Comparison of ENCODE assay signal across 12 mouse cellular contexts in genomic region chr14:93885551-93886084, GRCm38 (mm10). TPM values are rescaled to one million over a fixed set of nuclear protein-coding genes. Genes with fewer than 3 reads are reported as not detected.
DNase-seq lines count a peak whose midpoint lies in the region; ATAC-seq and TF ChIP-seq lines count a peak whose summit lies in the region.
"Had no signal": no experiment of that assay in that cellular context is flagged by ENCODE, and none has a peak within 500 bp of the region (broad histone marks: within the 10 kb centered on the region; RNA-seq: fewer than 3 reads in every experiment).

No protein-coding gene starts in this region.

- H3K4me3 ChIP-seq in forebrain, embryonic 12.5 days (replicated peaks), result no peak overlapping the region
- no peak overlapping the region for H3K4me3 ChIP-seq in forebrain, embryonic 10.5 days
- no peak overlapping the region for H3K4me3 ChIP-seq in lung, postnatal 0 days (ENCODE audit: low read depth, low read length)
- H3K4me3 ChIP-seq in forebrain, embryonic 16.5 days (replicated peaks; ENCODE audit: low read length), result peak overlapping the region; percentile 27; the same call in 1 of the 2 replicates
- peak overlapping the region; percentile 20 for H3K4me3 ChIP-seq in midbrain, embryonic 15.5 days
- H3K4me3 ChIP-seq: heart, embryonic 12.5 days; limb, embryonic 15.5 days had no signal

- peaks cover 37% of the 10 kb centered on the region; the same call in 1 of the 2 replicates for H3K4me1 ChIP-seq in forebrain, embryonic 12.5 days
- H3K4me1 ChIP-seq in forebrain, embryonic 10.5 days, result peaks cover 42% of the 10 kb centered on the region
- H3K4me1 ChIP-seq in lung, postnatal 0 days (ENCODE audit: insufficient read depth, low read depth, low read length), result peaks cover 8% of the 10 kb centered on the region; the same call in 1 of the 2 replicates
- H3K4me1 ChIP-seq in forebrain, embryonic 16.5 days (replicated peaks; ENCODE audit: control insufficient read depth, insufficient read depth, low read length), result peaks cover 30% of the 10 kb centered on the region
- peaks cover 21% of the 10 kb centered on the region for H3K4me1 ChIP-seq in midbrain, embryonic 15.5 days

- no peak for TF ChIP-seq CTCF in lung, postnatal 0 days (IDR thresholded peaks at IDR 0.05)

- no peak overlapping the region for H3K27ac ChIP-seq in forebrain, embryonic 12.5 days
- H3K27ac ChIP-seq in forebrain, embryonic 10.5 days, result no peak overlapping the region
- no peak overlapping the region for H3K27ac ChIP-seq in lung, postnatal 0 days (ENCODE audit: low read length)
- no peak overlapping the region for H3K27ac ChIP-seq in forebrain, embryonic 16.5 days (ENCODE audit: low read length)
- no peak overlapping the region for H3K27ac ChIP-seq in midbrain, embryonic 15.5 days
- H3K27ac ChIP-seq: limb, embryonic 15.5 days had no signal

- ATAC-seq in forebrain, embryonic 12.5 days (ENCODE audit: low FRiP score), result no peak
- peak; percentile 87 for ATAC-seq in lung, postnatal 0 days
- no peak for ATAC-seq in forebrain, embryonic 16.5 days
- ATAC-seq in midbrain, embryonic 15.5 days (replicated peaks), result no peak

- 61% methylated on average over 11 of the region's 11 CpGs for WGBS in forebrain, embryonic 12.5 days
- 69% methylated on average over 11 of the region's 11 CpGs for WGBS in forebrain, embryonic 10.5 days
- WGBS in lung, postnatal 0 days, result 58% methylated on average over 11 of the region's 11 CpGs
- WGBS in forebrain, embryonic 16.5 days, result 55% methylated on average over 11 of the region's 11 CpGs
- 83% methylated on average over 11 of the region's 11 CpGs for WGBS in midbrain, embryonic 15.5 days

- DNase-seq in forebrain, embryonic 10.5 days (ENCODE audit: extremely low spot score, low spot score), result no peak
- peak; percentile 69 for DNase-seq in lung, postnatal 0 days (ENCODE audit: low spot score)
- DNase-seq in lung, postnatal 25 days (ENCODE audit: low spot score), result no peak
- no peak for DNase-seq in adrenal gland, postnatal 14 days
- DNase-seq in liver, result no peak
- DNase-seq: kidney, adult 9 months had no signal

- H3K27me3 ChIP-seq in forebrain, embryonic 12.5 days, result no peaks in the 10 kb centered on the region
- no peaks in the 10 kb centered on the region; the same call in 1 of the 2 replicates for H3K27me3 ChIP-seq in forebrain, embryonic 10.5 days (ENCODE audit: poor library complexity, severe bottlenecking)
- H3K27me3 ChIP-seq in lung, postnatal 0 days (replicated peaks; ENCODE audit: insufficient read depth, low read length), result no peaks in the 10 kb centered on the region
- H3K27me3 ChIP-seq in forebrain, embryonic 16.5 days (replicated peaks; ENCODE audit: control insufficient read depth, insufficient read depth, low read length), result no peaks in the 10 kb centered on the region
- H3K27me3 ChIP-seq in midbrain, embryonic 15.5 days (replicated peaks), result no peaks in the 10 kb centered on the region
- H3K27me3 ChIP-seq: heart, embryonic 12.5 days; limb, embryonic 15.5 days had no signal

- peak overlapping the region; percentile 11 for H3K4me2 ChIP-seq in forebrain, embryonic 12.5 days
- 0 out of 2 replicates have a peak overlapping the region, but pooled peaks have one; percentile 9 for H3K4me2 ChIP-seq in lung, postnatal 0 days (replicated peaks; ENCODE audit: low read depth, low read length)
- H3K4me2 ChIP-seq in forebrain, embryonic 16.5 days (ENCODE audit: low read length), result peak overlapping the region; percentile 30
- peak overlapping the region; percentile 76 for H3K4me2 ChIP-seq in midbrain, embryonic 15.5 days
- H3K4me2 ChIP-seq: heart, embryonic 12.5 days; limb, embryonic 15.5 days had no signal

- H3K36me3 ChIP-seq in forebrain, embryonic 12.5 days (replicated peaks), result no peaks in the 10 kb centered on the region
- H3K36me3 ChIP-seq in forebrain, embryonic 10.5 days (replicated peaks), result peaks cover 19% of the 10 kb centered on the region
- H3K36me3 ChIP-seq in lung, postnatal 0 days (ENCODE audit: insufficient read depth, low read length), result no peaks in the 10 kb centered on the region
- H3K36me3 ChIP-seq in forebrain, embryonic 16.5 days (ENCODE audit: control insufficient read depth, insufficient read depth), result 0 out of 2 replicates have a peak, but pooled peaks cover 2% of the 10 kb centered on the region
- no peaks in the 10 kb centered on the region for H3K36me3 ChIP-seq in midbrain, embryonic 15.5 days (replicated peaks)
- H3K36me3 ChIP-seq: heart, embryonic 12.5 days had no signal

- H3K9ac ChIP-seq in forebrain, embryonic 12.5 days, result no peak overlapping the region
- H3K9ac ChIP-seq in lung, postnatal 0 days (replicated peaks; ENCODE audit: low read depth), result no peak overlapping the region
- H3K9ac ChIP-seq in forebrain, embryonic 16.5 days (replicated peaks; ENCODE audit: low read depth, low read length), result no peak overlapping the region
- no peak overlapping the region for H3K9ac ChIP-seq in midbrain, embryonic 15.5 days
- H3K9ac ChIP-seq: heart, embryonic 12.5 days; limb, embryonic 15.5 days had no signal

- no peaks in the 10 kb centered on the region for H3K9me3 ChIP-seq in forebrain, embryonic 12.5 days
- H3K9me3 ChIP-seq in forebrain, embryonic 10.5 days, result no peaks in the 10 kb centered on the region
- no peaks in the 10 kb centered on the region for H3K9me3 ChIP-seq in lung, postnatal 0 days (ENCODE audit: low read length)
- no peaks in the 10 kb centered on the region for H3K9me3 ChIP-seq in forebrain, embryonic 16.5 days (ENCODE audit: control insufficient read depth, low read length)
- H3K9me3 ChIP-seq in midbrain, embryonic 15.5 days, result no peaks in the 10 kb centered on the region
- H3K9me3 ChIP-seq: heart, embryonic 12.5 days; limb, embryonic 15.5 days had no signal

- no peak for TF ChIP-seq EP300 in lung, postnatal 0 days (IDR thresholded peaks at IDR 0.05)

RNA-seq across cellular contexts. Expression of gene Pcdh9, which starts 4.9 kb away (rescaled TPM):
- polyA plus RNA-seq in forebrain, embryonic 12.5 days (2016; fragmentation: Nextera tagmentation; extraction: Ambion mirVana), result 75.9 and 90.0 TPM in 2 replicates
- 30.4 and 30.5 TPM in 2 replicates for polyA plus RNA-seq in forebrain, embryonic 10.5 days (2016; fragmentation: Nextera tagmentation; extraction: Ambion mirVana)
- polyA plus RNA-seq in lung, postnatal 0 days (2015; fragmentation: Nextera tagmentation; extraction: Ambion mirVana), result 1.4 and 1.8 TPM in 2 replicates
- polyA plus RNA-seq in forebrain, embryonic 16.5 days (2015; fragmentation: Nextera tagmentation; extraction: Ambion mirVana), result 121 and 141 TPM in 2 replicates
- polyA plus RNA-seq in midbrain, embryonic 15.5 days (2015; fragmentation: Nextera tagmentation; extraction: Ambion mirVana), result 165 and 172 TPM in 2 replicates
- 2.6 and 4.2 TPM in 2 replicates for total RNA-seq in adrenal gland, postnatal 14 days (2021)
- total RNA-seq: MEL had no signal

Comparison
In these comparisons a context has a peak if more than half of its experiments do, and no peak if none do; other contexts are left out.
1. H3K4me3 ChIP-seq: peak in forebrain, embryonic 16.5 days (single experiment) and midbrain, embryonic 15.5 days (single experiment); none in forebrain, embryonic 12.5 days (single experiment), forebrain, embryonic 10.5 days (single experiment) and lung, postnatal 0 days (single experiment).
2. H3K4me2 ChIP-seq: peak in every context shown above with its lines; median percentile 76 in midbrain, embryonic 15.5 days; 30 in forebrain, embryonic 16.5 days; 11 in forebrain, embryonic 12.5 days; 9 in lung, postnatal 0 days.
3. RNA of gene Pcdh9, which starts 4.9 kb away (polyA plus RNA-seq): 165 to 172 TPM in midbrain, embryonic 15.5 days, 121 to 141 TPM in forebrain, embryonic 16.5 days, 75.9 to 90.0 TPM in forebrain, embryonic 12.5 days and 30.4 to 30.5 TPM in forebrain, embryonic 10.5 days; 1.4 to 1.8 TPM in lung, postnatal 0 days; every median in the first group is over 10 times any median in the second.